Mouse (Mus musculus): ENCODE data around the gene Ankrd16. TPM values are rescaled to one million over a fixed set of nuclear protein-coding genes. Genes with fewer than 3 reads are reported as not detected.

Ankrd16 gene
- total RNA-seq, 2 experiments from 2014 or later: 42.1 to 58.4 TPM

Other genes with a start within 250 kb of the Ankrd16 start
- 10 to 100 TPM; 31.2 to 34.8 TPM for gene Pfkfb3, start 223.8 kb upstream of the Ankrd16 start, total RNA-seq (2021)
- gene Rbm17, start 173.7 kb upstream of the Ankrd16 start, total RNA-seq (2021): 10 to 100 TPM; 83.5 to 87.1 TPM
- gene Gm17490, start 151.6 kb upstream of the Ankrd16 start, total RNA-seq (2021): not detected
- gene Il2ra, start 135.1 kb upstream of the Ankrd16 start, total RNA-seq (2021): under 1 TPM in 1 of 2 experiments, not detected in 1; 0.12 TPM
- 1 to 10 TPM; 3.1 to 6.4 TPM for gene Il15ra, start 72.6 kb upstream of the Ankrd16 start, total RNA-seq (2021)
- gene Fbh1, start 294 bp upstream of the Ankrd16 start, total RNA-seq (2021): 10 to 100 TPM; 79.7 to 81.8 TPM